Mouse (Mus musculus): ENCODE results near the gene Ifne. TPM values are rescaled to one million over a fixed set of nuclear protein-coding genes. Genes with fewer than 3 reads are reported as not detected.

Gene Ifne
- polyA plus RNA-seq (2012; rRNA removed): not detected in 2 replicates

DNA sequence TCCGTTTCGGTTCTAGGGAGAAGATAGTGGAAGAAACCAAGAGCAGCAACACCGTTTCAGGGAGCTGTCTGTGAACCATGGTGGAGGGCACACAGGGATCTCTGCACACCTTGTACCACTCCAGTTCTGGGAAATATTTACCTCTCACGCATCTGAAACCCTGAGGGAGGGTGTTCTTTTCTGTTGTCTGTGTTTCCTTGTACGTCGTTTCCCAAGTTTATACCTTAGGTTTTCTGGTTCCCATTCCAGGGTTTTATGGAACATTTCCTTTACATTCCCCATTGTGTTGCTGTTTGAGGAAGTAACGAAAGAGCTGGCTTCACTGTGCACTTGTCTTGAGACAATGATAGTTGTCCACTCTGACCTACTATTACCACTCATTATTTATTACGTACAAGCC is at the start of gene Ifne:
TSS of gene Ifne (minus strand) at position 101 of the 400 bp plus-strand sequence.
- Histone ChIP-seq H3K27ac (ENCODE audit: control insufficient read depth, insufficient read depth, low read length) (no peak within 1 kb of the TSS), H3K4me1 (replicated peaks; ENCODE audit: control insufficient read depth, insufficient read depth, low read length) (0 out of 2 replicates have a peak, but pooled peaks cover 3% of the 10 kb centered on the region), H3K27me3 (ENCODE audit: control insufficient read depth, insufficient read depth, low read length) (no peaks in the 10 kb centered on the region), H3K36me3 (ENCODE audit: control insufficient read depth, insufficient read depth, low read length) (no peaks in the 10 kb centered on the region), H3K4me3 (ENCODE audit: control insufficient read depth, insufficient read depth, low read length) (no peak within 1 kb of the TSS)
- TF ChIP-seq POLR2A (IDR thresholded peaks at IDR 0.05; ENCODE audit: control insufficient read depth, extremely low read depth, insufficient read depth, low read length, poor library complexity): no peak
- no peak for TF ChIP-seq CTCF (IDR thresholded peaks at IDR 0.05; ENCODE audit: borderline replicate concordance, control insufficient read depth, extremely low read depth, insufficient read depth, low read length, poor library complexity)
- DNase-seq: no peak
- 90% methylated on average over 8 of the region's 8 CpGs for WGBS

DNA sequence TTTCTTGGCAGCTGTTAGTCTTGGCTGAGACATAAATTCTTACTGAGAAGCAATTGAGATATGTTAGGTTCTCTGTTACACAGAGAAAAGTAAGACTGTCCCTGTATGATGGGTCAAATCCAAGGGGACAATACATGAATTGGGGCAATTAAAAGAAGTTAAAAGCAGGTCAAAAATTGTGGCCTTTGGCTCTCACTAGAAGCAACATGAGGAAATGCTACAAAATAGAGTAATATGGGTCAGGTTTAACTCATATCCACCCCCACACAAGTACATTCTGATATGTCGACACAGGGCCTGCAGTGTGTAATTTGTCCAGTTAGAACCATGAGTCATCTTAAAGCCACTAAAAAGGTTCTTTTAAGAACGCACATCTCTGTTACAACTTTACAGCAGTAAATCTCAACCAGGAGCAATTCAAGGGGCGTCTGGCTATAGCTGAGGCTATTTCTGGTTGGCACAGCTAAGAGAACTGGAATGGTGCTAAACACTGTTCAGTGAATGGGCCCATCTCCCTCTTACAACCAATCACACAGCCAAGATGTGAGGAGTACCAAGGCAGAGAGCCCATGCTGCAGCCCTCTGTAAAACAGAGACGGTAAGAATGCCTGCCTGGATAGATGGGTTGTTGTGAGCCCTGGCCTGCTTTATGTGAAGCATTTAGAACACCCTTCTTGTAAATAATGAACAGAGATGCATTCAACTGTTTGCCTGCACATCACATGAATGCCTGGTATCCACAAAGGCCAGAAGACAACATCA is 48.5 kb upstream of the Ifne start:
- WGBS: 93% methylated on average over 4 of the region's 4 CpGs
- no peaks in the 10 kb centered on the region for H3K27me3 ChIP-seq (ENCODE audit: control insufficient read depth, insufficient read depth, low read length)
- no peaks in the 10 kb centered on the region for H3K36me3 ChIP-seq (ENCODE audit: control insufficient read depth, insufficient read depth, low read length)
- H3K4me3 ChIP-seq (ENCODE audit: control insufficient read depth, insufficient read depth, low read length): no peak overlapping the region
- no peaks in the 10 kb centered on the region for H3K4me1 ChIP-seq (replicated peaks; ENCODE audit: control insufficient read depth, insufficient read depth, low read length)
- H3K27ac ChIP-seq (ENCODE audit: control insufficient read depth, insufficient read depth, low read length): no peak overlapping the region
- no peak for TF ChIP-seq CTCF (IDR thresholded peaks at IDR 0.05; ENCODE audit: borderline replicate concordance, control insufficient read depth, extremely low read depth, insufficient read depth, low read length, poor library complexity)
- TF ChIP-seq POLR2A (IDR thresholded peaks at IDR 0.05; ENCODE audit: control insufficient read depth, extremely low read depth, insufficient read depth, low read length, poor library complexity): no peak
- no peak for DNase-seq

DNA sequence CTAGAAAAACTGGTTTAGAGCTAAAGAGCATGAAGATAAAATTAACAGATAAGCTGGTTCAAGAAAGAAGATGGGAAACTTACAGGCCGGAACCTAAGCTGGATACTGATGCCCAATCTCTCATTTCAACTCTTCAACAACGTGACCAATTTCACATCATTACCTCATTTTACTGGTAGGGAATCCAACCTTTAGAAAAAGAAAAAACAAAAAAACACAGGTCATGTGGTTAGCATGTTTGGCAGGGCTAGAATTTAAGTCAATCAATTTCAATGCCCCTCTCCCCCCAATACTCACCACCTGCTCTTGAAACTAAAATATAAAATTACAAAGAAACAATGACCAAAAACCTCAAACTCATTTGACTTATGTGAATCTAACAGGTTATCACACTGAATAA is 47.8 kb upstream of the Ifne start:
- Histone ChIP-seq H3K27me3 (ENCODE audit: control insufficient read depth, insufficient read depth, low read length) (no peaks in the 10 kb centered on the region), H3K36me3 (ENCODE audit: control insufficient read depth, insufficient read depth, low read length) (no peaks in the 10 kb centered on the region), H3K4me1 (replicated peaks; ENCODE audit: control insufficient read depth, insufficient read depth, low read length) (no peaks in the 10 kb centered on the region), H3K4me3 (ENCODE audit: control insufficient read depth, insufficient read depth, low read length) (no peak overlapping the region), H3K27ac (ENCODE audit: control insufficient read depth, insufficient read depth, low read length) (no peak overlapping the region)
- no peak for TF ChIP-seq CTCF (IDR thresholded peaks at IDR 0.05; ENCODE audit: borderline replicate concordance, control insufficient read depth, extremely low read depth, insufficient read depth, low read length, poor library complexity)
- TF ChIP-seq POLR2A (IDR thresholded peaks at IDR 0.05; ENCODE audit: control insufficient read depth, extremely low read depth, insufficient read depth, low read length, poor library complexity): no peak
- no peak for DNase-seq
- 96% methylated on average over 2 of the region's 2 CpGs for WGBS

DNA sequence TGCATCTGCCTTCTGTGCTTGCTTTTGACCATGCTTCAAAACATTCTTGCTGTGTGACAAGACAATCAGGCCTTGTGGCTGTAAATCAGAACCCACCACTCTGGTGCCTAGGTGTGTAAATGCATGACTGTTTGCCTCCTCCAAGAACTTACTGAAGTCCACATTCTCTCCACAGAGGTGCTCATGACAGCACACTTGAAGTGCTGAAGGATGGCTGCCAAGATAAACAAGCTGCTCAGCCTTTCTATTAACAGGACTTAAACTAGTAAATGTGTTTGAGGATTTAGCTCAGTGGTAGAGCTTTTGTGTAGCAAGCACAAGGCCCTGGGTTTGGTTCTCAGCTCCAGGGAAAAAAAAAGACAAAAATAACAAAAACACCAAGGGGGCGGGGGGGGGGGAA is 46.6 kb upstream of the Ifne start:
- TF ChIP-seq CTCF (IDR thresholded peaks at IDR 0.05; ENCODE audit: borderline replicate concordance, control insufficient read depth, extremely low read depth, insufficient read depth, low read length, poor library complexity): no peak
- no peak for TF ChIP-seq POLR2A (IDR thresholded peaks at IDR 0.05; ENCODE audit: control insufficient read depth, extremely low read depth, insufficient read depth, low read length, poor library complexity)
- H3K4me1 ChIP-seq (replicated peaks; ENCODE audit: control insufficient read depth, insufficient read depth, low read length): no peaks in the 10 kb centered on the region
- no peak overlapping the region for H3K27ac ChIP-seq (ENCODE audit: control insufficient read depth, insufficient read depth, low read length)
- no peak for DNase-seq
- no peaks in the 10 kb centered on the region for H3K27me3 ChIP-seq (ENCODE audit: control insufficient read depth, insufficient read depth, low read length)
- H3K4me3 ChIP-seq (ENCODE audit: control insufficient read depth, insufficient read depth, low read length): no peak overlapping the region
- 95% methylated on average over 1 of the region's 1 CpGs for WGBS
- H3K36me3 ChIP-seq (ENCODE audit: control insufficient read depth, insufficient read depth, low read length): no peaks in the 10 kb centered on the region

DNA sequence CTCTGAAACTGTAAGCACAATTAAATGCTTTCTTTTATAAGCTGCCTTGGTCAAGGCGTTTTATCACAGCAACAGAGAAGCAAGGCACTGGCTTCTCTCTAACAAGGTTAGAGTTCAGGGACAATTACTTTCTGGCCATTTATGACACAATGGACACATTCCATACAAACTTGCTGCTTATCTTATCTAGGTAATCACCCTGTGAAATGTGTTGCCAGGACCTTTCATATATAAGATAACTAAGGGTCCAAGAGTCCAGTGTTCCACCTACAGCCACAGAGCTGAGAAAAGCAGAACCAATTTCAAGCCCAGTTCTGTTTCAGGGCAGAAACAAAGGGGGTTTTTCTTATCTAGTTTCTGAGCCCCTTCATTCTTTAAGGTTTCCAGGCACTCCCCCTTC is 46.1 kb upstream of the Ifne start:
- Histone ChIP-seq H3K36me3 (ENCODE audit: control insufficient read depth, insufficient read depth, low read length) (no peaks in the 10 kb centered on the region), H3K4me1 (replicated peaks; ENCODE audit: control insufficient read depth, insufficient read depth, low read length) (no peaks in the 10 kb centered on the region), H3K4me3 (ENCODE audit: control insufficient read depth, insufficient read depth, low read length) (no peak overlapping the region), H3K27ac (ENCODE audit: control insufficient read depth, insufficient read depth, low read length) (no peak overlapping the region), H3K27me3 (ENCODE audit: control insufficient read depth, insufficient read depth, low read length) (no peaks in the 10 kb centered on the region)
- no peak for DNase-seq
- 92% methylated on average over 1 of the region's 1 CpGs for WGBS
- no peak for TF ChIP-seq POLR2A (IDR thresholded peaks at IDR 0.05; ENCODE audit: control insufficient read depth, extremely low read depth, insufficient read depth, low read length, poor library complexity)
- TF ChIP-seq CTCF (IDR thresholded peaks at IDR 0.05; ENCODE audit: borderline replicate concordance, control insufficient read depth, extremely low read depth, insufficient read depth, low read length, poor library complexity): no peak

DNA sequence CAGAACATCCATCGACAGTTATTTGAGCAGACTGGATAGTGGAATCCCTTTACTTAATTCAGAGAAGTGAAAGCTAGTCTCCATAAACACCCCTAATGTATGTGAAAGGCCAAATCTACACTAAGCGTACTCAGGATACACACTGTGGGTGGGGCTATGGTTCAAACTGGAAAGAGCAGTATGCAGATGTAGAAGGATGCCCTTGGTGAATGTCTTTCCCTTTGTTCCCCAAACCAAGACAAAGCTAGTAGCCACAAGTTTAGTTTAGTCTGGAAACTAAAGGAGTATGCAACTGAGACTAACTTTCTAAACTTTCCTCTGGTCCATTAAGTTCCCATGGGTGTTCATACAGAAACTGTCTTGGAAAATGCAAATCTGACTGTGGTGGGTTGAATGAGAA is 45.5 kb upstream of the Ifne start:
- H3K27me3 ChIP-seq (ENCODE audit: control insufficient read depth, insufficient read depth, low read length): no peaks in the 10 kb centered on the region
- no peak for TF ChIP-seq CTCF (IDR thresholded peaks at IDR 0.05; ENCODE audit: borderline replicate concordance, control insufficient read depth, extremely low read depth, insufficient read depth, low read length, poor library complexity)
- no peak for TF ChIP-seq POLR2A (IDR thresholded peaks at IDR 0.05; ENCODE audit: control insufficient read depth, extremely low read depth, insufficient read depth, low read length, poor library complexity)
- H3K4me1 ChIP-seq (replicated peaks; ENCODE audit: control insufficient read depth, insufficient read depth, low read length): no peaks in the 10 kb centered on the region
- DNase-seq: no peak
- no peak overlapping the region for H3K27ac ChIP-seq (ENCODE audit: control insufficient read depth, insufficient read depth, low read length)
- no peak overlapping the region for H3K4me3 ChIP-seq (ENCODE audit: control insufficient read depth, insufficient read depth, low read length)
- 96% methylated on average over 2 of the region's 2 CpGs for WGBS
- no peaks in the 10 kb centered on the region for H3K36me3 ChIP-seq (ENCODE audit: control insufficient read depth, insufficient read depth, low read length)

All from thymus, adult 2 months (tissue).